Mouse (Mus musculus): ENCODE data around the gene Pkig.

DNA sequence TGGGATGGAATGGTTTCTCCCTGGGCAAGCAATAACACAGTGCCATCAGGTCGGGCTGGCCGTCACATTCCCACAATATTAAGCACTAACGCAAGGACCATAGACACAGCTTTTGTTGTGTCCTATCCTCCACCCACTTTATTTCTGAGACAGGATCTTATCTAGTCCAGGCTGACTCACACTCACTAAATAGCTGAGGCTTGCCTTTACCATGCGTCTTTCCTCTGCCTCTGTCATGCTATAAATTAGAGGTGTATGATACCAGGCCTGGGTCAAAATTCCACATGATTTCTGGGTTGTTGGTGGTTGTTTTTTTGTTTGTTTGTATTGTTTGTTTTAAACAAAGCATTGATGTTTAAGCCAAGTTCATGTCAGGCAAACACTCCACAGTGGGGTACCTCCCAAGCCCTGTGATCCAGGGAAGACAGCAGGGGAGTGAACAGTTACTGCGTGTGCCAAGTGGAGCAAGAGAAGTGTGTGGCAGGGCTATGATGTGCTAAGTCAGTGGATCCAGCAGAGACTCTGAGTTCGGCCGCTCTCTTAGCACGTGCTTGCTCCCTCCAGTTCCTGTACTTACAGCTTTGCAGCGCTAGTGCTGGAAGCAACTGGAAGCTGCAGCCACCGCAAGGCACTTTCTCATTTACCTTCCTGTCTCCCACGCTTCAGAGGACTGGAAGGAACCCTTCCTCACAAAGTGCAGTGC, 41.0 kb downstream of the Pkig start:
- no peak for TF ChIP-seq POLR2A (IDR thresholded peaks at IDR 0.05; ENCODE audit: borderline replicate concordance, insufficient read depth, low read length)
- TF ChIP-seq CTCF (IDR thresholded peaks at IDR 0.05; ENCODE audit: borderline replicate concordance, insufficient read depth, low read depth, low read length) = no peak

Measured in cerebellum, adult 2 months (tissue).